Mouse (Mus musculus): ENCODE measurements at regions not wholly inside any gene's neighbourhood (a gene's known extent, or its start where the extent isn't known, plus 50 kb on each side); places are given as distances from the start of the nearest gene placed in this dataset.
"Not testable (repeated sequence)": the region's sequence is repeated elsewhere in the genome, so short reads cannot be mapped to it uniquely, and the experiment has no call there.

- not testable (repeated sequence) for DNase-seq
Measured at GRCm38 (mm10) chr10:26607081-26607480, 146.1 kb upstream of the Arhgap18 start.

- DNase-seq: no peak
Measured at GRCm38 (mm10) chr10:26611246-26611645, 142.0 kb upstream of the Arhgap18 start.

- no peak for DNase-seq
Measured at GRCm38 (mm10) chr10:26630196-26630760, 122.9 kb upstream of the Arhgap18 start.

GRCm38 (mm10) chr10:26632266-26632665 lies 121.0 kb upstream of the Arhgap18 start:
- DNase-seq: no peak

- no peak for DNase-seq
Measured at GRCm38 (mm10) chr10:26637459-26637858, 115.8 kb upstream of the Arhgap18 start.

GRCm38 (mm10) chr10:26638056-26638455 lies 115.2 kb upstream of the Arhgap18 start:
- DNase-seq: no peak

GRCm38 (mm10) chr10:26639118-26639517 lies 114.1 kb upstream of the Arhgap18 start:
- DNase-seq: no peak

- no peak for DNase-seq
Measured at GRCm38 (mm10) chr10:26653103-26653502, 100.1 kb upstream of the Arhgap18 start.

- DNase-seq: no peak
Measured at GRCm38 (mm10) chr10:26664270-26664669, 89.0 kb upstream of the Arhgap18 start.

- no peak for DNase-seq
Measured at GRCm38 (mm10) chr10:26679500-26680227, 73.6 kb upstream of the Arhgap18 start.

GRCm38 (mm10) chr10:26694761-26695160 lies 58.5 kb upstream of the Arhgap18 start:
- DNase-seq: no peak

- peak; percentile 48 for DNase-seq
Measured at GRCm38 (mm10) chr10:26695212-26695933, 57.8 kb upstream of the Arhgap18 start.
